Mouse (Mus musculus) kidney, adult 2 months (tissue): ENCODE results near the gene Hmgn2. TPM values are rescaled to one million over a fixed set of nuclear protein-coding genes. Genes with fewer than 3 reads are reported as not detected.
A peak's percentile ranks its signal among the peaks of the same experiment; 100 is the strongest.

ENCODE experiments used
- DNase-seq: peaks from one replicate; pipeline ENCODE4 v3.0.0; 2021
- H3K27ac ChIP-seq: fragments of 200-500 bp; 2 replicates; pipeline ENCODE4 v1.5.1; 2012; ENCODE audit warnings: low read depth, low read length, control low read depth, inconsistent platforms; ENCODE audit not compliant: insufficient read depth
- H3K27me3 ChIP-seq: fragments of 200-500 bp; replicated peaks from 2 replicates; pipeline ENCODE4 v1.6.1; 2012; ENCODE audit warnings: mild to moderate bottlenecking, moderate library complexity, low read length, inconsistent platforms; ENCODE audit not compliant: control insufficient read depth, insufficient read depth
- H3K36me3 ChIP-seq: fragments of 200-500 bp; 2 replicates; pipeline ENCODE4 v1.6.1; 2012; ENCODE audit warnings: mild to moderate bottlenecking, moderate library complexity, low read length, inconsistent platforms; ENCODE audit not compliant: control insufficient read depth, insufficient read depth
- H3K4me1 ChIP-seq: fragments of 200-500 bp; 2 replicates; pipeline ENCODE4 v1.6.1; 2011; ENCODE audit warnings: low read length; ENCODE audit not compliant: control insufficient read depth, insufficient read depth
- H3K4me3 ChIP-seq: fragments of 200-500 bp; 2 replicates; pipeline ENCODE4 v1.5.1; 2011; ENCODE audit warnings: mild to moderate bottlenecking, low read depth, low read length, control low read depth; ENCODE audit not compliant: insufficient read depth
- CTCF ChIP-seq: fragments of 200-500 bp; conservative IDR thresholded peaks from 2 replicates; pipeline ENCODE4 v1.5.1; 2011; ENCODE audit warnings: low read depth, mild to moderate bottlenecking, control low read depth, low read length, moderate library complexity, mixed read lengths; ENCODE audit not compliant: insufficient read depth, insufficient read length
- POLR2A ChIP-seq: fragments of 200-500 bp; IDR thresholded peaks from one replicate; pipeline ENCODE4 v1.6.1; 2011; ENCODE audit warnings: low read depth, low read length, control low read depth
- WGBS: fragments of 180-500 bp; shearing (Covaris S2); methylation state at CpG from one replicate; pipeline ENCODE4 v1.1.7; 2018; 5-methylcytosine and 5-hydroxymethylcytosine counted together
- polyA plus RNA-seq: library from polyadenylated mRNA; depleted of rRNA; stranded (reverse); fragments of >200 nt; gene quantifications from 2 replicates; pipeline ENCODE4 v1.2.3, GENCODE M21; 2012

The Hmgn2 gene
- polyA plus RNA-seq, 1 experiment = 21.9 TPM

GRCm38 (mm10) chr4:133978021-133978711 is 9.7 kb upstream of the Hmgn2 start:
- Histone ChIP-seq H3K27me3 (no peaks in the 10 kb centered on the region), H3K36me3 (no peaks in the 10 kb centered on the region; the same call in 1 of the 2 replicates), H3K4me1 (no peaks in the 10 kb centered on the region), H3K27ac (no peak overlapping the region), H3K4me3 (no peak overlapping the region)
- WGBS = 96% methylated on average over 10 of the region's 10 CpGs
- DNase-seq = no peak
- TF ChIP-seq POLR2A (no peak), CTCF (no peak)

- Histone ChIP-seq H3K36me3 (no peaks in the 10 kb centered on the region), H3K27ac (no peak overlapping the region), H3K4me3 (no peak overlapping the region), H3K27me3 (no peaks in the 10 kb centered on the region), H3K4me1 (peaks cover 2% of the 10 kb centered on the region; the same call in 1 of the 2 replicates)
- TF ChIP-seq POLR2A (no peak), CTCF (no peak)
- no peak for DNase-seq
- 65% methylated on average over 8 of the region's 8 CpGs for WGBS
These were observed 3.3 kb upstream of the Hmgn2 start for GRCm38 (mm10) chr4:133971741-133972140.

GRCm38 (mm10) chr4:133970876-133971275 is 2.4 kb upstream of the Hmgn2 start:
- no peak for TF ChIP-seq CTCF
- no peak for TF ChIP-seq POLR2A
- H3K27ac ChIP-seq = no peak overlapping the region
- DNase-seq = no peak
- H3K36me3 ChIP-seq = no peaks in the 10 kb centered on the region
- no peaks in the 10 kb centered on the region for H3K27me3 ChIP-seq
- H3K4me3 ChIP-seq = no peak overlapping the region
- peaks cover 4% of the 10 kb centered on the region; the same call in 1 of the 2 replicates for H3K4me1 ChIP-seq
- WGBS = 84% methylated on average over 13 of the region's 13 CpGs

- Histone ChIP-seq H3K36me3 (no peaks in the 10 kb centered on the region; the same call in 1 of the 2 replicates), H3K4me3 (no peak overlapping the region), H3K27me3 (no peaks in the 10 kb centered on the region), H3K4me1 (peaks cover 4% of the 10 kb centered on the region; the same call in 1 of the 2 replicates), H3K27ac (no peak overlapping the region)
- TF ChIP-seq POLR2A = no peak
- no peak for TF ChIP-seq CTCF
- WGBS = 58% methylated on average over 4 of the region's 4 CpGs
- DNase-seq = no peak
These were observed 1.7 kb upstream of the Hmgn2 start for GRCm38 (mm10) chr4:133970196-133970595.

- Histone ChIP-seq H3K4me1 (peaks cover 4% of the 10 kb centered on the region; the same call in 1 of the 2 replicates), H3K27me3 (no peaks in the 10 kb centered on the region), H3K36me3 (no peaks in the 10 kb centered on the region; the same call in 1 of the 2 replicates), H3K27ac (no peak overlapping the region), H3K4me3 (no peak overlapping the region)
- no peak for DNase-seq
- 69% methylated on average over 8 of the region's 8 CpGs for WGBS
- TF ChIP-seq POLR2A (no peak), CTCF (no peak)
These were observed 792 bp upstream of the Hmgn2 start for GRCm38 (mm10) chr4:133969114-133969770.

GRCm38 (mm10) chr4:133967866-133968149 is 642 bp downstream of the Hmgn2 start:
- no peaks in the 10 kb centered on the region for H3K27me3 ChIP-seq
- H3K4me1 ChIP-seq = peaks cover 4% of the 10 kb centered on the region; the same call in 1 of the 2 replicates
- no peak for TF ChIP-seq POLR2A
- TF ChIP-seq CTCF = no peak
- under 1% methylated on average over 29 of the region's 29 CpGs for WGBS
- H3K36me3 ChIP-seq = no peaks in the 10 kb centered on the region; the same call in 1 of the 2 replicates
- peak; percentile 93 for DNase-seq
- peak overlapping the region; percentile 78 for H3K4me3 ChIP-seq
- peak overlapping the region; percentile 90 for H3K27ac ChIP-seq
